Mouse (Mus musculus): Measurements from ENCODE around the gene Ankrd2. TPM values are rescaled to one million over a fixed set of nuclear protein-coding genes. Genes with fewer than 3 reads are reported as not detected.

Gene Ankrd2
- polyA plus RNA-seq, 1 experiment from 2014 or later = 0.45 TPM

DNA sequence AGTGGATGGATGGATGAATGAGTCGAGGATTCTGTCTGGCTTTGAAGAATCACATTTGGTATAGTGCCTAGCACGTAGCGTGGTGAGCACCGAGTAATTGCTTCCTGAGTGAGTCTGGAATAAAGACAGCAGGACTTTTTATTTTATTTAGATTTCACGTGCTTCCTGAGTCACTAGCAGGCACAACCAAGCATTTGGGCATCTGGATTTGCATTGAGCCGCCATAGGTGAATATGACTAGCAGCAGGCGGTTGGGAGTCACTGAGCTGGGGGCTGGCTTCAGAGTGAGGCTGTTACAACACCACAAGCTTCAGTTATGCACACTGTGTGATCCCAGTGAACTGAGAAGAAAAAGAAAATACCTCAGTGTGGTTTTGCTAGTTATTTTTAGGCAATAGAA lies 26.7 kb upstream of the Ankrd2 start:
- H3K4me2 ChIP-seq (ENCODE audit: low read length) = no peak overlapping the region
- no peak overlapping the region for H3K9ac ChIP-seq (replicated peaks; ENCODE audit: low read length)
- no peaks in the 10 kb centered on the region for H3K9me3 ChIP-seq (ENCODE audit: control insufficient read depth, low read length)
- H3K27me3 ChIP-seq (ENCODE audit: control insufficient read depth, insufficient read depth, low read length) = no peaks in the 10 kb centered on the region
- no peaks in the 10 kb centered on the region for H3K36me3 ChIP-seq (ENCODE audit: control insufficient read depth, insufficient read depth, low read length)
- no peaks in the 10 kb centered on the region for H3K4me1 ChIP-seq (ENCODE audit: control insufficient read depth, insufficient read depth, low read length)
- no peak for ATAC-seq (ENCODE audit: low FRiP score, low TSS enrichment)
- H3K4me3 ChIP-seq (replicated peaks; ENCODE audit: low read depth, low read length) = no peak overlapping the region
- H3K27ac ChIP-seq (replicated peaks; ENCODE audit: low read depth, low read length) = no peak overlapping the region
- 73% methylated on average over 7 of the region's 7 CpGs for WGBS
- DNase-seq = no peak

GRCm38 (mm10) chr19:42010436-42010835 lies 25.4 kb upstream of the Ankrd2 start:
- H3K4me3 ChIP-seq (replicated peaks; ENCODE audit: low read depth, low read length) = no peak overlapping the region
- no peaks in the 10 kb centered on the region for H3K27me3 ChIP-seq (ENCODE audit: control insufficient read depth, insufficient read depth, low read length)
- 36% methylated on average over 4 of the region's 4 CpGs for WGBS
- H3K4me1 ChIP-seq (ENCODE audit: control insufficient read depth, insufficient read depth, low read length) = no peaks in the 10 kb centered on the region
- DNase-seq (no peak), ATAC-seq (ENCODE audit: low FRiP score, low TSS enrichment) (no peak)
- H3K27ac ChIP-seq (replicated peaks; ENCODE audit: low read depth, low read length) = no peak overlapping the region
- no peaks in the 10 kb centered on the region for H3K36me3 ChIP-seq (ENCODE audit: control insufficient read depth, insufficient read depth, low read length)
- no peak overlapping the region for H3K4me2 ChIP-seq (ENCODE audit: low read length)
- no peak overlapping the region for H3K9ac ChIP-seq (replicated peaks; ENCODE audit: low read length)
- H3K9me3 ChIP-seq (ENCODE audit: control insufficient read depth, low read length) = no peaks in the 10 kb centered on the region

DNA sequence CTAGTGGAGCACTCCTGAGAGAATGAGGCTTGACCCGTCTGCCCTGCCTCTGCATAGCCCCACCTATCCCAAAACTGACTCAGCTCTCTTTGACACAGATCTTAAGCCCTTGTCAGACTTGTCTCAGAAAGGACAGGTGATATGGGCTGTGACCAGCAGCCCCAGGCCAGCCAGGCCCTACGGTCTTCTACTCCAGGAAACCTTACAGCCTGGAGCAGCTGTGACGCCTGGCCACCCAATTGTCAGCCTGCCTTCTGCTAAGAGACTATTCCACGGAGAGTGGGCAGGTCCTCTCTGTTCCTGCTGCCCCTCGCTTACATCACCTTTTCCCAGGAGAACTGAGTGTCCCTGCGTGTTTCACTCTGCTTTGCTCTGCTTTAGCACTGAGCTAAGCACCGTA lies 24.7 kb upstream of the Ankrd2 start:
- Histone ChIP-seq H3K36me3 (ENCODE audit: control insufficient read depth, insufficient read depth, low read length) (no peaks in the 10 kb centered on the region), H3K4me3 (replicated peaks; ENCODE audit: low read depth, low read length) (no peak overlapping the region), H3K4me2 (ENCODE audit: low read length) (no peak overlapping the region), H3K27me3 (ENCODE audit: control insufficient read depth, insufficient read depth, low read length) (no peaks in the 10 kb centered on the region), H3K4me1 (ENCODE audit: control insufficient read depth, insufficient read depth, low read length) (no peaks in the 10 kb centered on the region), H3K9ac (replicated peaks; ENCODE audit: low read length) (no peak overlapping the region), H3K9me3 (ENCODE audit: control insufficient read depth, low read length) (no peaks in the 10 kb centered on the region), H3K27ac (replicated peaks; ENCODE audit: low read depth, low read length) (no peak overlapping the region)
- DNase-seq = no peak
- ATAC-seq (ENCODE audit: low FRiP score, low TSS enrichment) = no peak
- WGBS = 81% methylated on average over 7 of the region's 7 CpGs

DNA sequence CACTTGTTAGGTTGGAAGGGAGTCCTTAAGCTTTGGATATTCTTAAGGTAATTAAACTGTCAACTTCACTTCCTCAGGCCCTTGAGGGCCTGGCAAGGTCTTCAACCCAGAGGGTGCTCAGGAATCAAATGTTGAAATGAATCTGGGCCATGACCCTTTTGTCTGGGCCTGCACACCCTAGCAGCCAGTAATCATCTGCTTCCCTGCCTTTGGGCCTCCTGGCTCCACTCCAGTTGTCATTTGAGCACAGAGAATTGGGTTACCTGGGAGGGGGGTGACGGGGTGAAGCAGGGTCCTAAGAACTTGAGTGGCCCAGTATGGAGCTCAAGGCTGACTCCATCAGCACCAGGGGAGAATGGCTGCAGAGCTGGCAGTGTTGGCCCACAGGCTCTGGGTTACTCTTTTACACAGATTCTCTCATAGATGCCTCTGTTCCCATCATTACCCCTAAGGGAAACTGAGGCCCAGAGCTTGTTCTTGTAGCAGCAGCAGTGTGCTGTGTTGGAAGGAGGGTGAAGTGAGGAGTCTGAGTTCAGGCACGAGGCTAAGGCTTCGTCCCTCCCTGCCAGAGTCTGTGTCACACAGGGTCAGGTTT lies 21.5 kb upstream of the Ankrd2 start:
- Histone ChIP-seq H3K36me3 (ENCODE audit: control insufficient read depth, insufficient read depth, low read length) (no peaks in the 10 kb centered on the region), H3K4me1 (ENCODE audit: control insufficient read depth, insufficient read depth, low read length) (no peaks in the 10 kb centered on the region), H3K4me2 (ENCODE audit: low read length) (no peak overlapping the region), H3K27me3 (ENCODE audit: control insufficient read depth, insufficient read depth, low read length) (no peaks in the 10 kb centered on the region), H3K9ac (replicated peaks; ENCODE audit: low read length) (no peak overlapping the region), H3K27ac (replicated peaks; ENCODE audit: low read depth, low read length) (no peak overlapping the region), H3K9me3 (ENCODE audit: control insufficient read depth, low read length) (no peaks in the 10 kb centered on the region), H3K4me3 (replicated peaks; ENCODE audit: low read depth, low read length) (no peak overlapping the region)
- no peak for DNase-seq
- ATAC-seq (ENCODE audit: low FRiP score, low TSS enrichment) = no peak
- 88% methylated on average over 3 of the region's 3 CpGs for WGBS

DNA sequence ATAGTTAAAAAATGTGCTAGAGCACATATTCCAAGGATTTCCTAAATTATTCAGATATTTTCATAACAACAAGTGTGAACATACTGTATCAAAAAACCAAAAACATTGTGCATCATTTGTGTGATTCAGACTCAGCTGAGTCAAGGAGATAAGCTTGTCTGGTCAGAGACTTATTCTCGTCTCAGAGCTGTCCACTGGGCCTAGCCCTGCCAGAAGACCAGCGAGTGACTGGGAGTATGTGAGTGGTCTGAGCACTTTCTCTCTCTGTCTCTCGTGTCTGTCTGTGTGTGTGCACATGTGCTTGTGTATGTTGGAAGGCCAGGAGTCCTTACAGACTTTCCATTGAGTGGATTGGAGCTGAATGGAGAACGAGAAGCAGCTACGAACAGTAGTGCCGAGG lies 20.8 kb upstream of the Ankrd2 start:
- WGBS = 83% methylated on average over 6 of the region's 6 CpGs
- Histone ChIP-seq H3K27ac (replicated peaks; ENCODE audit: low read depth, low read length) (no peak overlapping the region), H3K4me3 (replicated peaks; ENCODE audit: low read depth, low read length) (no peak overlapping the region), H3K4me2 (ENCODE audit: low read length) (no peak overlapping the region), H3K9me3 (ENCODE audit: control insufficient read depth, low read length) (no peaks in the 10 kb centered on the region), H3K4me1 (ENCODE audit: control insufficient read depth, insufficient read depth, low read length) (no peaks in the 10 kb centered on the region), H3K36me3 (ENCODE audit: control insufficient read depth, insufficient read depth, low read length) (no peaks in the 10 kb centered on the region), H3K27me3 (ENCODE audit: control insufficient read depth, insufficient read depth, low read length) (no peaks in the 10 kb centered on the region), H3K9ac (replicated peaks; ENCODE audit: low read length) (no peak overlapping the region)
- no peak for DNase-seq
- ATAC-seq (ENCODE audit: low FRiP score, low TSS enrichment) = no peak

- H3K4me2 ChIP-seq (ENCODE audit: low read length) = no peak overlapping the region
- WGBS = 64% methylated on average over 4 of the region's 4 CpGs
- H3K9me3 ChIP-seq (ENCODE audit: control insufficient read depth, low read length) = no peaks in the 10 kb centered on the region
- no peak overlapping the region for H3K4me3 ChIP-seq (replicated peaks; ENCODE audit: low read depth, low read length)
- H3K4me1 ChIP-seq (ENCODE audit: control insufficient read depth, insufficient read depth, low read length) = no peaks in the 10 kb centered on the region
- H3K27ac ChIP-seq (replicated peaks; ENCODE audit: low read depth, low read length) = no peak overlapping the region
- no peak overlapping the region for H3K9ac ChIP-seq (replicated peaks; ENCODE audit: low read length)
- DNase-seq (no peak), ATAC-seq (ENCODE audit: low FRiP score, low TSS enrichment) (no peak)
- H3K36me3 ChIP-seq (ENCODE audit: control insufficient read depth, insufficient read depth, low read length) = no peaks in the 10 kb centered on the region
- no peaks in the 10 kb centered on the region for H3K27me3 ChIP-seq (ENCODE audit: control insufficient read depth, insufficient read depth, low read length)
Observed at GRCm38 (mm10) chr19:42016251-42016650, 19.5 kb upstream of the Ankrd2 start.

DNA sequence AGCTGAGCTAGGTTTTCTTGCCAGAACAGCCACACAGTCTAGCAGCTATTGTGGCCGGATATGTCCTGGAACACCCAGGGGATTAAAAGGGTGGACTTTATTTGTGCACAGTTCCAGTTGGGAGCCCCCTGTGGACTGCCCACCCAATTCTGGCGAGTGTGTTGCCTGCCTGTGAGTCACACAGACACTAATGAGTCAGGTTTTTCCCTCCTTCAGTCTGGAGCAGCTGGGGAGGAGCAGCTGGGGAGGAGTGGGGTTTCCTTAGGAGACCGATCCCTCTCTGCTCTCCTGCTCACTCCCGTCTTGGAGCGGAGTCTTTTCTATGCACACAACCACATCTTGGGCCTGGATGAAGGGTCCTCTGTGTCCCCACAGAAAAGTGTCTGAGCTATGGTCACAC lies 19.0 kb upstream of the Ankrd2 start:
- no peaks in the 10 kb centered on the region for H3K36me3 ChIP-seq (ENCODE audit: control insufficient read depth, insufficient read depth, low read length)
- H3K9ac ChIP-seq (replicated peaks; ENCODE audit: low read length) = no peak overlapping the region
- H3K27ac ChIP-seq (replicated peaks; ENCODE audit: low read depth, low read length) = no peak overlapping the region
- 56% methylated on average over 5 of the region's 5 CpGs for WGBS
- H3K9me3 ChIP-seq (ENCODE audit: control insufficient read depth, low read length) = no peaks in the 10 kb centered on the region
- H3K4me2 ChIP-seq (ENCODE audit: low read length) = no peak overlapping the region
- H3K4me3 ChIP-seq (replicated peaks; ENCODE audit: low read depth, low read length) = no peak overlapping the region
- no peaks in the 10 kb centered on the region for H3K4me1 ChIP-seq (ENCODE audit: control insufficient read depth, insufficient read depth, low read length)
- H3K27me3 ChIP-seq (ENCODE audit: control insufficient read depth, insufficient read depth, low read length) = no peaks in the 10 kb centered on the region
- no peak for ATAC-seq (ENCODE audit: low FRiP score, low TSS enrichment)
- DNase-seq = no peak

GRCm38 (mm10) chr19:42017399-42018247 lies 18.2 kb upstream of the Ankrd2 start:
- Histone ChIP-seq H3K36me3 (ENCODE audit: control insufficient read depth, insufficient read depth, low read length) (no peaks in the 10 kb centered on the region), H3K4me3 (replicated peaks; ENCODE audit: low read depth, low read length) (no peak overlapping the region), H3K4me1 (ENCODE audit: control insufficient read depth, insufficient read depth, low read length) (no peaks in the 10 kb centered on the region), H3K9ac (replicated peaks; ENCODE audit: low read length) (no peak overlapping the region), H3K27me3 (ENCODE audit: control insufficient read depth, insufficient read depth, low read length) (no peaks in the 10 kb centered on the region), H3K27ac (replicated peaks; ENCODE audit: low read depth, low read length) (no peak overlapping the region), H3K4me2 (ENCODE audit: low read length) (no peak overlapping the region), H3K9me3 (ENCODE audit: control insufficient read depth, low read length) (no peaks in the 10 kb centered on the region)
- DNase-seq (no peak), ATAC-seq (ENCODE audit: low FRiP score, low TSS enrichment) (no peak)
- 81% methylated on average over 8 of the region's 8 CpGs for WGBS

DNA sequence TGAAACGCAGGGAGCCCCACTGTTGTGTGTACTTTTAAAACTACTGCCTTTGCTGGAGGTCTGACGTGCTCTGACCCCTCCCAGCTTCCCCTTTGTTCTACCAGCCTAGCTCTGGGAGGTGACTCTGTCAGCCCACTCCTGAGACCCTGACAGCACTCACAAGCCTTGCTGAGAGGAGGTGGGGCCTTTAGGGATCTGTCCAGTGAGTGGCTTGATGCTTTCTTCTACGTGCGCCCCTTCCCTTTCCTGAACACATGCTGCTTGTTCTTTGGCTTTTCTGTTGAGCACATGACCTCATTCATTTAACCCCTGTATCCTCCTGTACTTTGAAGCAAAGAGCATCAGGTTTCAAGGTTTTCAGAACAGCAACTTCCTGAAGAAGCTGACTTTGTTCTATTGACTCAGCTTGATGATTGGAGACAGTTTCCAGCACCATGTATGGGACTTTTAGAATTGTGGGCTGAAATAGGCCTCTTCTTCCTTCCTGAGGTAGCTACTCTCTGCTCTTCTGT lies 16.7 kb upstream of the Ankrd2 start:
- H3K4me3 ChIP-seq (replicated peaks; ENCODE audit: low read depth, low read length) = no peak overlapping the region
- H3K4me1 ChIP-seq (ENCODE audit: control insufficient read depth, insufficient read depth, low read length) = no peaks in the 10 kb centered on the region
- no peak overlapping the region for H3K9ac ChIP-seq (replicated peaks; ENCODE audit: low read length)
- DNase-seq (no peak), ATAC-seq (ENCODE audit: low FRiP score, low TSS enrichment) (no peak)
- no peaks in the 10 kb centered on the region for H3K27me3 ChIP-seq (ENCODE audit: control insufficient read depth, insufficient read depth, low read length)
- H3K9me3 ChIP-seq (ENCODE audit: control insufficient read depth, low read length) = no peaks in the 10 kb centered on the region
- WGBS = 37% methylated on average over 4 of the region's 4 CpGs
- no peak overlapping the region for H3K27ac ChIP-seq (replicated peaks; ENCODE audit: low read depth, low read length)
- no peaks in the 10 kb centered on the region for H3K36me3 ChIP-seq (ENCODE audit: control insufficient read depth, insufficient read depth, low read length)
- H3K4me2 ChIP-seq (ENCODE audit: low read length) = no peak overlapping the region
